In the genomic region with DNA sequence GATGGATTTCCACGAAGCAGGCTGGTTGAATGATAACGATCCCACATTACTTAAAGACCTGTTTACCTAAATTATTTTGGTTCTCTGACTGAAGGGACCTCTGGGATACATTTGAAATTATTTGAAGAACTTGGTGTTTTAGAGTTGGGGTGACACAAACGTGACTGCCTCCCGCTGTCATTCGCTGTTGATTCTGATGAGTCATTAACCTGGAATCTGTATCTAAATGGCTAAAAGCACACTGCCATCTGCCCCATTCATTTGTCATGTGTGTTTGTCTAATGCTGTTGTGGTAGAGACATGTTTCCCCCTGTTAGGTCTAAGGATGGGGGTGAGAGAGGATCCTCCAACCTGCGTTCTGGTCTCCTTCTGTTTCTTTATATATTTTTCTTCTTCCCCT, we compare ENCODE assay signal across 17 mouse cellular contexts.
"Had no signal": no experiment of that assay in that cellular context is flagged by ENCODE, and none has a peak within 500 bp of the region (broad histone marks: within the 10 kb centered on the region; RNA-seq: fewer than 3 reads in every experiment).

No protein-coding gene starts in this region.

- H3K4me1 ChIP-seq: midbrain, embryonic 13.5 days; midbrain, embryonic 15.5 days; stomach, embryonic 15.5 days had no signal

- H3K4me3 ChIP-seq: megakaryocyte, embryonic 14.5 days; midbrain, embryonic 13.5 days; midbrain, embryonic 15.5 days; neural tube, embryonic 13.5 days; neural tube, embryonic 15.5 days; stomach, embryonic 15.5 days had no signal

- DNase-seq: lung, embryonic 14.5 days; lung, postnatal 10 days; retina, postnatal 1 day; right cerebral cortex, adult 18-20 months; right cerebral cortex, postnatal 25 days; right cerebral cortex, postnatal 4 days; thymus, adult 2 months; thymus, postnatal 25 days; thymus, postnatal 4 days had no signal

- H3K27me3 ChIP-seq: megakaryocyte, embryonic 14.5 days; midbrain, embryonic 13.5 days; midbrain, embryonic 15.5 days; neural tube, embryonic 13.5 days; neural tube, embryonic 15.5 days; stomach, embryonic 15.5 days had no signal

- H3K27ac ChIP-seq: macrophage; midbrain, embryonic 13.5 days; midbrain, embryonic 15.5 days; neural tube, embryonic 13.5 days; neural tube, embryonic 15.5 days; stomach, embryonic 15.5 days; stomach, postnatal 0 days had no signal

- H3K36me3 ChIP-seq: midbrain, embryonic 13.5 days; midbrain, embryonic 15.5 days; neural tube, embryonic 13.5 days; neural tube, embryonic 15.5 days; stomach, embryonic 15.5 days had no signal
